In genomic region chr9:58546630-58547360, GRCm38 (mm10) we compare ENCODE assay signal across 12 mouse cellular contexts. TPM values are rescaled to one million over a fixed set of nuclear protein-coding genes. Genes with fewer than 3 reads are reported as not detected.
A peak's percentile ranks its signal among the peaks of the same experiment; 100 is the strongest.
DNase-seq lines count a peak whose midpoint lies in the region; ATAC-seq lines count a peak whose summit lies in the region.
"Had no signal": no experiment of that assay in that cellular context is flagged by ENCODE, and none has a peak within 500 bp of the region (broad histone marks: within the 10 kb centered on the region; RNA-seq: fewer than 3 reads in every experiment).

No protein-coding gene starts in this region.

- WGBS in embryonic facial prominence, embryonic 14.5 days, result 74% methylated on average over 11 of the region's 11 CpGs
- WGBS in embryonic facial prominence, embryonic 10.5 days, result 85% methylated on average over 11 of the region's 11 CpGs

- no peak overlapping the region for H3K4me2 ChIP-seq in embryonic facial prominence, embryonic 14.5 days (ENCODE audit: low read depth, low read length)
- H3K4me2 ChIP-seq: liver, embryonic 11.5 days; neural tube, embryonic 12.5 days had no signal

- H3K27ac ChIP-seq in embryonic facial prominence, embryonic 14.5 days (replicated peaks; ENCODE audit: low read depth, low read length), result no peak overlapping the region
- H3K27ac ChIP-seq in embryonic facial prominence, embryonic 10.5 days (replicated peaks), result no peak overlapping the region
- H3K27ac ChIP-seq: neural tube, embryonic 12.5 days had no signal

- no peak overlapping the region; the same call in 1 of the 2 replicates for H3K9ac ChIP-seq in embryonic facial prominence, embryonic 14.5 days (ENCODE audit: low read depth, low read length)
- H3K9ac ChIP-seq: neural tube, embryonic 12.5 days had no signal

- H3K36me3 ChIP-seq in embryonic facial prominence, embryonic 14.5 days (ENCODE audit: control insufficient read depth, insufficient read depth, low read length), result no peaks in the 10 kb centered on the region
- peaks cover 3% of the 10 kb centered on the region; the same call in 1 of the 2 replicates for H3K36me3 ChIP-seq in embryonic facial prominence, embryonic 10.5 days (replicated peaks)

- H3K9me3 ChIP-seq in embryonic facial prominence, embryonic 14.5 days (ENCODE audit: control insufficient read depth, low read length), result no peaks in the 10 kb centered on the region
- no peaks in the 10 kb centered on the region for H3K9me3 ChIP-seq in embryonic facial prominence, embryonic 10.5 days
- H3K9me3 ChIP-seq: neural tube, embryonic 12.5 days had no signal

- DNase-seq in embryonic facial prominence, embryonic 14.5 days (ENCODE audit: low spot score), result peak; percentile 85
- no peak for DNase-seq in embryonic facial prominence, embryonic 10.5 days (ENCODE audit: low spot score)
- DNase-seq in urinary bladder, postnatal 36 days (ENCODE audit: low spot score in 2 of 2), result peak; percentile 38 to 70
- no peak for DNase-seq in urinary bladder, adult 2 months (ENCODE audit: low spot score)
- DNase-seq in gastrocnemius, postnatal 10 days, result peak; percentile 65
- no peak for DNase-seq in ovary, postnatal 36 days (ENCODE audit: low spot score)
- no peak for DNase-seq in MN1 (ENCODE audit: low spot score)
- DNase-seq in retina, embryonic 14.5 days (ENCODE audit: low spot score), result no peak
- DNase-seq: thymus, postnatal 4 days had no signal

- no peak overlapping the region for H3K4me3 ChIP-seq in embryonic facial prominence, embryonic 14.5 days (ENCODE audit: low read depth, low read length)
- H3K4me3 ChIP-seq in embryonic facial prominence, embryonic 10.5 days, result no peak overlapping the region
- H3K4me3 ChIP-seq: neural tube, embryonic 12.5 days had no signal

- no peaks in the 10 kb centered on the region for H3K27me3 ChIP-seq in embryonic facial prominence, embryonic 14.5 days (replicated peaks; ENCODE audit: control insufficient read depth, insufficient read depth, low read length)
- H3K27me3 ChIP-seq in embryonic facial prominence, embryonic 10.5 days (replicated peaks; ENCODE audit: low read depth, poor library complexity, severe bottlenecking), result no peaks in the 10 kb centered on the region
- H3K27me3 ChIP-seq: neural tube, embryonic 12.5 days had no signal

- ATAC-seq in embryonic facial prominence, embryonic 14.5 days (ENCODE audit: low read depth), result peak; percentile 61
- ATAC-seq: CD4-positive, CD25-positive, alpha-beta regulatory T cell, adult 4 months had no signal

- H3K4me1 ChIP-seq in embryonic facial prominence, embryonic 14.5 days (ENCODE audit: control insufficient read depth, insufficient read depth, low read length), result peaks cover 20% of the 10 kb centered on the region
- peaks cover 41% of the 10 kb centered on the region for H3K4me1 ChIP-seq in embryonic facial prominence, embryonic 10.5 days

RNA-seq across cellular contexts. Expression of gene Cd276, which starts 8.4 kb away (rescaled TPM):
- polyA plus RNA-seq in embryonic facial prominence, embryonic 14.5 days (2014; fragmentation: Nextera tagmentation; extraction: Ambion mirVana), result 56.1 and 61.1 TPM in 2 replicates
- 47.8 and 49.7 TPM in 2 replicates for polyA plus RNA-seq in embryonic facial prominence, embryonic 10.5 days (2016; fragmentation: Nextera tagmentation; extraction: Ambion mirVana)
- 9.3 and 11.2 TPM in 2 replicates for polyA plus RNA-seq in urinary bladder, adult 2 months (2012; rRNA removed)
- total RNA-seq in gastrocnemius, postnatal 10 days (2021), result 10 to 100 TPM; 23.7 to 33.1 TPM
- polyA plus RNA-seq: CD4-positive, CD25-positive, alpha-beta regulatory T cell, adult 4 months had no signal

RNA-seq across cellular contexts. Expression of gene Nptn, which starts 35.2 kb away (rescaled TPM):
- 151 and 173 TPM in 2 replicates for polyA plus RNA-seq in embryonic facial prominence, embryonic 14.5 days (2014; fragmentation: Nextera tagmentation; extraction: Ambion mirVana)
- 51.3 and 53.5 TPM in 2 replicates for polyA plus RNA-seq in embryonic facial prominence, embryonic 10.5 days (2016; fragmentation: Nextera tagmentation; extraction: Ambion mirVana)
- 708 and 807 TPM in 2 replicates for polyA plus RNA-seq in urinary bladder, adult 2 months (2012; rRNA removed)
- total RNA-seq in gastrocnemius, postnatal 10 days (2021), result 100 to 1,000 TPM in 1 of 2 experiments, 10 to 100 TPM in 1; 99.7 to 109 TPM

RNA-seq across cellular contexts. Expression of gene Insyn1, which starts 58.4 kb away (rescaled TPM):
- polyA plus RNA-seq in embryonic facial prominence, embryonic 14.5 days (2014; fragmentation: Nextera tagmentation; extraction: Ambion mirVana), result 4.9 and 5.0 TPM in 2 replicates
- 0.85 and 1.1 TPM in 2 replicates for polyA plus RNA-seq in embryonic facial prominence, embryonic 10.5 days (2016; fragmentation: Nextera tagmentation; extraction: Ambion mirVana)
- polyA plus RNA-seq in urinary bladder, adult 2 months (2012; rRNA removed), result 4.1 and 4.8 TPM in 2 replicates
- 1 to 10 TPM; 7.9 to 9.9 TPM for total RNA-seq in gastrocnemius, postnatal 10 days (2021)
- polyA plus RNA-seq: CD4-positive, CD25-positive, alpha-beta regulatory T cell, adult 4 months had no signal

Comparison
In these comparisons a context has a peak if more than half of its experiments do, and no peak if none do; other contexts are left out.
1. DNase-seq: peak in embryonic facial prominence, embryonic 14.5 days (single experiment), urinary bladder, postnatal 36 days (2 of 2) and gastrocnemius, postnatal 10 days (single experiment); none in embryonic facial prominence, embryonic 10.5 days (single experiment), urinary bladder, adult 2 months (single experiment), ovary, postnatal 36 days (single experiment), MN1 (single experiment) and retina, embryonic 14.5 days (single experiment).